Mouse (Mus musculus) forebrain, embryonic 15.5 days (tissue): ENCODE data around the gene Washc1. TPM values are rescaled to one million over a fixed set of nuclear protein-coding genes. Genes with fewer than 3 reads are reported as not detected.
"Not testable (repeated sequence)": the region's sequence is repeated elsewhere in the genome, so short reads cannot be mapped to it uniquely, and the experiment has no call there.

Source experiments
- ATAC-seq: fragments of 200-750 bp; cut with Nextera tagmentation; replicated peaks from 2 replicates; pipeline ENCODE4 v1.8.0; 2017; ENCODE audit warnings: mild to moderate bottlenecking, moderate TSS enrichment, moderate library complexity
- H3K27ac ChIP-seq: fragments of 300-500 bp; sonication (generic); replicated peaks from 2 replicates; pipeline ENCODE4 v1.5.1; 2015; ENCODE audit warnings: mild to moderate bottlenecking, inconsistent platforms
- H3K27me3 ChIP-seq: fragments of 300-500 bp; sonication (generic); 2 replicates; pipeline ENCODE4 v1.6.1; 2015; ENCODE audit warnings: inconsistent platforms
- H3K36me3 ChIP-seq: fragments of 300-500 bp; sonication (generic); 2 replicates; pipeline ENCODE4 v1.6.1; 2015; ENCODE audit warnings: mild to moderate bottlenecking, inconsistent platforms
- H3K4me1 ChIP-seq: fragments of 300-500 bp; sonication (generic); 2 replicates; pipeline ENCODE4 v1.6.1; 2015; ENCODE audit warnings: inconsistent platforms
- H3K4me2 ChIP-seq: fragments of 300-500 bp; sonication (generic); replicated peaks from 2 replicates; pipeline ENCODE4 v1.6.1; 2015; ENCODE audit warnings: mild to moderate bottlenecking, inconsistent platforms
- H3K4me3 ChIP-seq: fragments of 300-500 bp; sonication (generic); 2 replicates; pipeline ENCODE4 v1.5.1; 2015; ENCODE audit warnings: mild to moderate bottlenecking, inconsistent platforms
- H3K9ac ChIP-seq: fragments of 300-500 bp; sonication (generic); replicated peaks from 2 replicates; pipeline ENCODE4 v1.6.1; 2015; ENCODE audit warnings: mild to moderate bottlenecking, inconsistent platforms
- H3K9me3 ChIP-seq: fragments of 300-500 bp; sonication (generic); 2 replicates; pipeline ENCODE4 v1.6.1; 2016; ENCODE audit warnings: inconsistent platforms
- WGBS: fragments of 180-500 bp; shearing (Covaris S2); methylation state at CpG from one replicate; pipeline ENCODE4 v1.1.7; 2015; ENCODE audit warnings: mixed read lengths; 5-methylcytosine and 5-hydroxymethylcytosine counted together
- polyA plus RNA-seq: library from polyadenylated mRNA; unstranded; fragments of >200 nt; fragmentation: Nextera tagmentation; extraction: Ambion mirVana; gene quantifications from 2 replicates; pipeline ENCODE4 v1.2.1, GENCODE M21; 2015

The Washc1 gene
- 43.6 and 48.5 TPM in 2 replicates for polyA plus RNA-seq

GRCm38 (mm10) chr17:66111402-66111959, at the start of gene Washc1:
Washc1 (plus strand) TSS chr17:66111545.
- WGBS: under 1% methylated on average over 41 of the region's 41 CpGs
- peak; percentile 97 for ATAC-seq
- peaks cover 18% of the 10 kb centered on the region for H3K4me1 ChIP-seq
- H3K27ac ChIP-seq: peak within 1 kb of the TSS; percentile 56
- H3K27me3 ChIP-seq: no peaks in the 10 kb centered on the region
- H3K4me3 ChIP-seq: peak within 1 kb of the TSS; percentile 69
- H3K9me3 ChIP-seq: no peaks in the 10 kb centered on the region
- peaks cover 28% of the 10 kb centered on the region for H3K36me3 ChIP-seq
- peak within 1 kb of the TSS; percentile 56 for H3K4me2 ChIP-seq
- peak within 1 kb of the TSS; percentile 62 for H3K9ac ChIP-seq

- Histone ChIP-seq H3K9me3 (no peaks in the 10 kb centered on the region), H3K9ac (no peak overlapping the region), H3K4me1 (no peaks in the 10 kb centered on the region), H3K4me2 (no peak overlapping the region), H3K36me3 (no peaks in the 10 kb centered on the region), H3K27me3 (no peaks in the 10 kb centered on the region), H3K27ac (no peak overlapping the region), H3K4me3 (no peak overlapping the region)
- WGBS: 91% methylated on average over 4 of the region's 4 CpGs
- no peak for ATAC-seq
Observed at GRCm38 (mm10) chr17:66065115-66065514, 46.2 kb upstream of the Washc1 start.

GRCm38 (mm10) chr17:66069036-66069435, 42.3 kb upstream of the Washc1 start:
- H3K9me3 ChIP-seq, H3K4me2 ChIP-seq, H3K36me3 ChIP-seq, H3K27me3 ChIP-seq, H3K4me3 ChIP-seq, H3K27ac ChIP-seq, ATAC-seq, H3K9ac ChIP-seq, H3K4me1 ChIP-seq: not testable (repeated sequence)
- 98% methylated on average over 2 of the region's 2 CpGs for WGBS

GRCm38 (mm10) chr17:66073971-66074370, 37.4 kb upstream of the Washc1 start:
- 88% methylated on average over 7 of the region's 7 CpGs for WGBS
- no peak for ATAC-seq
- Histone ChIP-seq H3K4me1 (peaks cover 27% of the 10 kb centered on the region), H3K27ac (no peak overlapping the region), H3K4me3 (no peak overlapping the region), H3K27me3 (no peaks in the 10 kb centered on the region), H3K4me2 (no peak overlapping the region), H3K36me3 (0 out of 2 replicates have a peak, but pooled peaks cover 2% of the 10 kb centered on the region), H3K9me3 (no peaks in the 10 kb centered on the region), H3K9ac (no peak overlapping the region)

- peak overlapping the region; percentile 80 for H3K9ac ChIP-seq
Observed at GRCm38 (mm10) chr17:66075827-66076173, 35.5 kb upstream of the Washc1 start.

GRCm38 (mm10) chr17:66076174-66076927, 35.0 kb upstream of the Washc1 start:
- Histone ChIP-seq H3K4me3 (peak overlapping the region; percentile 81), H3K9ac (peak overlapping the region; percentile 80), H3K27ac (peak overlapping the region; percentile 94), H3K36me3 (peaks cover 22% of the 10 kb centered on the region), H3K4me2 (peak overlapping the region; percentile 71), H3K9me3 (no peaks in the 10 kb centered on the region), H3K27me3 (no peaks in the 10 kb centered on the region), H3K4me1 (peaks cover 27% of the 10 kb centered on the region)
- under 1% methylated on average over 84 of the region's 95 CpGs for WGBS
- peak; percentile 90 for ATAC-seq

More at GRCm38 (mm10) chr17:66075827-66076173, 35.5 kb upstream of the Washc1 start:
- Histone ChIP-seq H3K27ac (peak overlapping the region; percentile 94), H3K4me3 (peak overlapping the region; percentile 81), H3K4me1 (peaks cover 27% of the 10 kb centered on the region), H3K4me2 (peak overlapping the region; percentile 71), H3K27me3 (no peaks in the 10 kb centered on the region), H3K9me3 (no peaks in the 10 kb centered on the region), H3K36me3 (peaks cover 16% of the 10 kb centered on the region)
- 2% methylated on average over 12 of the region's 12 CpGs for WGBS
- ATAC-seq: no peak

- H3K27me3 ChIP-seq: no peaks in the 10 kb centered on the region
- H3K9me3 ChIP-seq: no peaks in the 10 kb centered on the region
- H3K36me3 ChIP-seq: peaks cover 27% of the 10 kb centered on the region
- H3K4me2 ChIP-seq: peak within 1 kb of the TSS; percentile 72
- ATAC-seq: peak; percentile 99
- peak within 1 kb of the TSS; percentile 80 for H3K9ac ChIP-seq
- WGBS: under 1% methylated on average over 53 of the region's 53 CpGs
- peak within 1 kb of the TSS; percentile 94 for H3K27ac ChIP-seq
- H3K4me1 ChIP-seq: peaks cover 27% of the 10 kb centered on the region
- peak within 1 kb of the TSS; percentile 81 for H3K4me3 ChIP-seq
Observed at GRCm38 (mm10) chr17:66076934-66077333, 34.4 kb upstream of the Washc1 start, which contains the start of gene Ankrd12. Ankrd12 (minus strand) TSS chr17:66077089.

- H3K4me3 ChIP-seq: peak overlapping the region; percentile 81
- H3K27ac ChIP-seq: peak overlapping the region; percentile 94
- ATAC-seq: peak; percentile 75
- H3K36me3 ChIP-seq: peaks cover 28% of the 10 kb centered on the region
- H3K4me1 ChIP-seq: peaks cover 27% of the 10 kb centered on the region
- no peaks in the 10 kb centered on the region for H3K9me3 ChIP-seq
- H3K9ac ChIP-seq: peak overlapping the region; percentile 70
- under 1% methylated on average over 23 of the region's 23 CpGs for WGBS
- no peaks in the 10 kb centered on the region for H3K27me3 ChIP-seq
- peak overlapping the region; percentile 72 for H3K4me2 ChIP-seq
Observed at GRCm38 (mm10) chr17:66077437-66077850, 33.9 kb upstream of the Washc1 start.

- H3K4me3 ChIP-seq: no peak overlapping the region
- 85% methylated on average over 1 of the region's 1 CpGs for WGBS
- no peaks in the 10 kb centered on the region for H3K9me3 ChIP-seq
- no peaks in the 10 kb centered on the region for H3K4me1 ChIP-seq
- H3K27me3 ChIP-seq: no peaks in the 10 kb centered on the region
- no peak overlapping the region for H3K9ac ChIP-seq
- no peak overlapping the region for H3K4me2 ChIP-seq
- peaks cover 53% of the 10 kb centered on the region for H3K36me3 ChIP-seq
- no peak for ATAC-seq
- H3K27ac ChIP-seq: no peak overlapping the region
Observed at GRCm38 (mm10) chr17:66084486-66084885, 26.9 kb upstream of the Washc1 start.

- H3K9ac ChIP-seq: no peak overlapping the region
- ATAC-seq: no peak
- peaks cover 49% of the 10 kb centered on the region for H3K36me3 ChIP-seq
- 97% methylated on average over 1 of the region's 1 CpGs for WGBS
- no peak overlapping the region for H3K4me2 ChIP-seq
- no peak overlapping the region for H3K4me3 ChIP-seq
- H3K4me1 ChIP-seq: no peaks in the 10 kb centered on the region
- no peak overlapping the region for H3K27ac ChIP-seq
- H3K27me3 ChIP-seq: no peaks in the 10 kb centered on the region
- H3K9me3 ChIP-seq: no peaks in the 10 kb centered on the region
Observed at GRCm38 (mm10) chr17:66085038-66085437, 26.3 kb upstream of the Washc1 start.

GRCm38 (mm10) chr17:66090251-66090650, 21.1 kb upstream of the Washc1 start:
- no peak overlapping the region for H3K9ac ChIP-seq
- no peak overlapping the region for H3K4me3 ChIP-seq
- H3K27ac ChIP-seq: no peak overlapping the region
- H3K9me3 ChIP-seq: no peaks in the 10 kb centered on the region
- no peak for ATAC-seq
- 0 out of 2 replicates have a peak, but pooled peaks cover 3% of the 10 kb centered on the region for H3K4me1 ChIP-seq
- H3K27me3 ChIP-seq: no peaks in the 10 kb centered on the region
- no peak overlapping the region for H3K4me2 ChIP-seq
- H3K36me3 ChIP-seq: peaks cover 35% of the 10 kb centered on the region

- no peak overlapping the region for H3K4me2 ChIP-seq
- ATAC-seq: no peak
- WGBS: 94% methylated on average over 2 of the region's 2 CpGs
- no peaks in the 10 kb centered on the region for H3K9me3 ChIP-seq
- H3K27ac ChIP-seq: no peak overlapping the region
- no peak overlapping the region for H3K4me3 ChIP-seq
- H3K36me3 ChIP-seq: peaks cover 25% of the 10 kb centered on the region
- H3K9ac ChIP-seq: no peak overlapping the region
- H3K27me3 ChIP-seq: no peaks in the 10 kb centered on the region
- H3K4me1 ChIP-seq: 0 out of 2 replicates have a peak, but pooled peaks cover 3% of the 10 kb centered on the region
Observed at GRCm38 (mm10) chr17:66091392-66091791, 20.0 kb upstream of the Washc1 start.
